Comparison of ENCODE assay signal across 8 mouse cellular contexts in the genomic region with DNA sequence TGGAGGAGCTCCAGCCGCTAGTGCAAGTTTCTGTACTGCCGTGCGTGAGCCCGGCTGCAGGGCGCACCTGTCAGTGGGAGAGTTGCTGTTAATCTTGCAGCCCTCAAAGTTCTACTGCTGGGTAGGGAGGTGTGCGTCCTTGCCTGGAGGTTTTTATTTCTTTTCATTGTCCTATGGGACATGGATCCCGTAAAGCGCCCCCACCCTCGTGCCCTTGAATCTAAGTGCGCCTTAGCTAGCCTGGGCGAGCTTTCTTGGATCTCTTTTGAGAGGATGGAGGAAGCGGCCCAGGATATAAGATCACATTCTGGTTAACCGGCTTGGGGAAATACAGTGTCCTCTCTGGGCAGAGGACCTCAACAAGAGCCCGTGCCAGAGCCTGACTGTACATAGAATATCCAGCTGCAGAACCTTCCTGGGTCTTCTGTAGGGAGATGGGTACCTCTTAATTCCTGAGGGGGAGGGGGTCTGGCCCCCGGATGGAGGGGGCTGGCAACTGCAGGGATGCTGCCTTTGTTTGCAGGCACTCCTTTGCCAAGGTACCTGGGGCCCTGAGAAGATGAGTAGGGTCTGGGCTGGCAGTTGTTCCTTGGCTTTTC. TPM values are rescaled to one million over a fixed set of nuclear protein-coding genes. Genes with fewer than 3 reads are reported as not detected.
A peak's percentile ranks its signal among the peaks of the same experiment; 100 is the strongest.
DNase-seq lines count a peak whose midpoint lies in the region; ATAC-seq and TF ChIP-seq lines count a peak whose summit lies in the region.

No protein-coding gene starts in this region.

- DNase-seq in layer of hippocampus, adult 2 months (ENCODE audit: low spot score in 2 of 2), result no peak
- DNase-seq in layer of hippocampus, postnatal 10 days (ENCODE audit: low spot score in 2 of 2), result no peak
- no peak for DNase-seq in midbrain, embryonic 10.5 days (ENCODE audit: low spot score)
- DNase-seq in spleen, postnatal 4 days (ENCODE audit: low spot score in 2 of 2), result no peak
- DNase-seq in spleen, adult 12 weeks (ENCODE audit: low spot score), result no peak
- DNase-seq in lung, postnatal 25 days (ENCODE audit: low spot score), result no peak

- H3K27me3 ChIP-seq in embryonic facial prominence, embryonic 12.5 days, result peaks cover 50% of the 10 kb centered on the region
- peaks cover 64% of the 10 kb centered on the region for H3K27me3 ChIP-seq in hindbrain, embryonic 13.5 days
- peaks cover 79% of the 10 kb centered on the region for H3K27me3 ChIP-seq in midbrain, embryonic 10.5 days (ENCODE audit: low read depth, poor library complexity, severe bottlenecking)

- peaks cover 18% of the 10 kb centered on the region for H3K36me3 ChIP-seq in embryonic facial prominence, embryonic 12.5 days
- peaks cover 14% of the 10 kb centered on the region for H3K36me3 ChIP-seq in hindbrain, embryonic 13.5 days
- peaks cover 26% of the 10 kb centered on the region for H3K36me3 ChIP-seq in midbrain, embryonic 10.5 days

- peak overlapping the region; percentile 99 for H3K4me2 ChIP-seq in embryonic facial prominence, embryonic 12.5 days (replicated peaks)
- H3K4me2 ChIP-seq in hindbrain, embryonic 13.5 days, result peak overlapping the region; percentile 96

- TF ChIP-seq CTCF in layer of hippocampus, adult 2 months (conservative IDR thresholded peaks at IDR 0.05), result no peak

- H3K4me1 ChIP-seq in embryonic facial prominence, embryonic 12.5 days, result peaks cover 30% of the 10 kb centered on the region
- peaks cover 35% of the 10 kb centered on the region for H3K4me1 ChIP-seq in hindbrain, embryonic 13.5 days (replicated peaks)
- peaks cover 35% of the 10 kb centered on the region for H3K4me1 ChIP-seq in midbrain, embryonic 10.5 days

- 2% methylated on average over 15 of the region's 15 CpGs for WGBS in embryonic facial prominence, embryonic 12.5 days
- WGBS in hindbrain, embryonic 13.5 days, result 0% methylated on average over 15 of the region's 15 CpGs
- 1% methylated on average over 15 of the region's 15 CpGs for whole genome bisulfite sequencing in midbrain, embryonic 10.5 days

- peak overlapping the region; percentile 61 for H3K9ac ChIP-seq in embryonic facial prominence, embryonic 12.5 days
- peak overlapping the region; percentile 83 for H3K9ac ChIP-seq in hindbrain, embryonic 13.5 days

- peak overlapping the region; percentile 79 for H3K4me3 ChIP-seq in layer of hippocampus, adult 2 months
- H3K4me3 ChIP-seq in embryonic facial prominence, embryonic 12.5 days, result peak overlapping the region; percentile 58
- H3K4me3 ChIP-seq in hindbrain, embryonic 13.5 days, result peak overlapping the region; percentile 68
- H3K4me3 ChIP-seq in midbrain, embryonic 10.5 days, result peak overlapping the region; percentile 65

- no peaks in the 10 kb centered on the region for H3K9me3 ChIP-seq in embryonic facial prominence, embryonic 12.5 days
- H3K9me3 ChIP-seq in hindbrain, embryonic 13.5 days, result no peaks in the 10 kb centered on the region
- no peaks in the 10 kb centered on the region for H3K9me3 ChIP-seq in midbrain, embryonic 10.5 days (replicated peaks)

- no peak for ATAC-seq in embryonic facial prominence, embryonic 12.5 days (ENCODE audit: insufficient number of reproducible peaks, insufficient read depth, low FRiP score, low TSS enrichment)
- ATAC-seq in hindbrain, embryonic 13.5 days (ENCODE audit: low FRiP score), result peak; percentile 32

- peak overlapping the region; percentile 68; the same call in 1 of the 2 replicates for H3K27ac ChIP-seq in layer of hippocampus, adult 2 months
- H3K27ac ChIP-seq in embryonic facial prominence, embryonic 12.5 days, result 0 out of 2 replicates have a peak overlapping the region, but pooled peaks have one; percentile 25
- H3K27ac ChIP-seq in hindbrain, embryonic 13.5 days, result peak overlapping the region; percentile 71
- H3K27ac ChIP-seq in midbrain, embryonic 10.5 days (replicated peaks), result peak overlapping the region; percentile 69

RNA-seq across cellular contexts. Expression of gene Has3, which starts 1.4 kb away (rescaled TPM):
- total RNA-seq in layer of hippocampus, adult 2 months (2021), result 1 to 10 TPM; 1.3 to 1.9 TPM
- 1 to 10 TPM; 5.3 to 5.5 TPM for total RNA-seq in layer of hippocampus, postnatal 10 days (2021)
- polyA plus RNA-seq in embryonic facial prominence, embryonic 12.5 days (2016; fragmentation: Nextera tagmentation; extraction: Ambion mirVana), result 0.22 and 0.54 TPM in 2 replicates
- polyA plus RNA-seq in hindbrain, embryonic 13.5 days (2015; fragmentation: Nextera tagmentation; extraction: Ambion mirVana), result 0.53 and 0.88 TPM in 2 replicates
- 0.07 and 0.12 TPM in 2 replicates for polyA plus RNA-seq in midbrain, embryonic 10.5 days (2016; fragmentation: Nextera tagmentation; extraction: Ambion mirVana)

RNA-seq across cellular contexts. Expression of gene Utp4, which starts 22.0 kb away (rescaled TPM):
- 10 to 100 TPM; 43.4 to 47.9 TPM for total RNA-seq in layer of hippocampus, adult 2 months (2021)
- 10 to 100 TPM; 27.5 to 31.6 TPM for total RNA-seq in layer of hippocampus, postnatal 10 days (2021)
- polyA plus RNA-seq in embryonic facial prominence, embryonic 12.5 days (2016; fragmentation: Nextera tagmentation; extraction: Ambion mirVana), result 71.2 and 72.0 TPM in 2 replicates
- 45.5 and 47.3 TPM in 2 replicates for polyA plus RNA-seq in hindbrain, embryonic 13.5 days (2015; fragmentation: Nextera tagmentation; extraction: Ambion mirVana)
- polyA plus RNA-seq in midbrain, embryonic 10.5 days (2016; fragmentation: Nextera tagmentation; extraction: Ambion mirVana), result 77.6 and 93.7 TPM in 2 replicates
